Mouse (Mus musculus) cerebellum, adult 2 months (tissue): ENCODE data around the gene Sun3.

ENCODE experiments used
- CTCF ChIP-seq: fragments of 200-500 bp; IDR thresholded peaks from 2 replicates; pipeline ENCODE4 v1.5.1; 2011; ENCODE audit warnings: low read depth, mild to moderate bottlenecking, control low read depth, low read length, moderate library complexity, borderline replicate concordance; ENCODE audit not compliant: insufficient read depth
- POLR2A ChIP-seq: fragments of 200-500 bp; IDR thresholded peaks from 2 replicates; pipeline ENCODE4 v1.6.1; 2011; ENCODE audit warnings: low read length, control low read depth, borderline replicate concordance; ENCODE audit not compliant: insufficient read depth

DNA sequence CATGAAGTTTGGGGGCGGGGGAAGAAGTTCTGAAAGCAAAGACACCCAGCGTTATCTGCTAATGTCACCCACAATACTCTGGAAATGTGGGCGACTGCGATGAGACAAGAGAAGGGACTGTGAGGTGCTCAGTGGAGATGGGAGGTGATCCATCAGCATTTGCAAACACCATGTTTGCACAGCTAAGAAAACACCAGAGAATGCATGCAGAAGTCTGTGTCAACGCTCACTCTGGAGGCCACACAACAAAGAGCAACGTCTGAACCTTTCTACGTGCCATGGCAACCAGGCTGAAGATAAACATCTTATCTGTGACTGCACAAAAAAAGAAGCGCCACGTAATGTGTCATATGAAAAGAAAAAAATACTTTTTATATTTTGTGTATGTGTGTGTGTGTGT is 78.3 kb downstream of the Sun3 start:
- TF ChIP-seq POLR2A (no peak), CTCF (no peak)
